Mouse (Mus musculus) megakaryocyte, embryonic 14.5 days (primary cell): ENCODE results near the gene Faim.

ENCODE experiments used
- FLI1 ChIP-seq: IDR thresholded peaks from 2 replicates; pipeline ENCODE4 v1.6.1; 2012; ENCODE audit warnings: low read length, inconsistent platforms, mixed read lengths
- GATA1 ChIP-seq: IDR thresholded peaks from 3 replicates; pipeline ENCODE4 v1.6.1; 2012; ENCODE audit warnings: mixed read lengths, low read length, inconsistent platforms, borderline replicate concordance

DNA sequence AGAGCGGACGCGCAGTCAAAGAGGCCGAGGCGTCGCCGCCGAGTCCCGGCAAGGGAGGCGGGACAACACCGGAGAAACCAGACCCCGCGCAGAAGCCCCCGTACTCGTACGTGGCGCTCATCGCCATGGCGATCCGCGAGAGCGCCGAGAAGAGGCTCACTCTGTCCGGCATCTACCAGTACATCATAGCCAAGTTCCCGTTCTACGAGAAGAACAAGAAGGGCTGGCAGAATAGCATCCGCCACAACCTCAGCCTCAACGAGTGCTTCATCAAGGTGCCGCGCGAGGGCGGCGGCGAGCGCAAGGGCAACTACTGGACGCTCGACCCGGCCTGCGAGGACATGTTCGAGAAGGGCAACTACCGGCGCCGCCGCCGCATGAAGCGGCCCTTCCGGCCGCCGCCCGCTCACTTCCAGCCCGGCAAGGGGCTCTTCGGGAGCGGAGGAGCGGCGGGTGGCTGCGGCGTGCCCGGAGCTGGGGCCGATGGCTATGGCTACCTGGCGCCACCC lies 30.4 kb upstream of the Faim start:
- TF ChIP-seq FLI1 (no peak), GATA1 (no peak)
